Mouse (Mus musculus): ENCODE measurements around the gene Haus6. TPM values are rescaled to one million over a fixed set of nuclear protein-coding genes. Genes with fewer than 3 reads are reported as not detected.
A peak's percentile ranks its signal among the peaks of the same experiment; 100 is the strongest.

Gene Haus6
- polyA plus RNA-seq, 1 experiment from 2014 or later: 14.3 TPM

GRCm38 (mm10) chr4:86555035-86555707 is 56.7 kb downstream of the Haus6 start:
- peak; percentile 53; the same call in 1 of the 2 replicates for ATAC-seq (ENCODE audit: insufficient read depth, low FRiP score)
- no peak overlapping the region for H3K27ac ChIP-seq (ENCODE audit: low read length)
- H3K4me1 ChIP-seq (ENCODE audit: control insufficient read depth, insufficient read depth, low read length): no peaks in the 10 kb centered on the region
- H3K4me2 ChIP-seq (ENCODE audit: low read depth, low read length): no peak overlapping the region
- H3K9me3 ChIP-seq (replicated peaks; ENCODE audit: control insufficient read depth, low read length): no peaks in the 10 kb centered on the region
- H3K36me3 ChIP-seq (ENCODE audit: control insufficient read depth, insufficient read depth, low read length): no peaks in the 10 kb centered on the region
- 23% methylated on average over 6 of the region's 6 CpGs for WGBS
- no peaks in the 10 kb centered on the region for H3K27me3 ChIP-seq (ENCODE audit: control insufficient read depth, insufficient read depth, low read length)
- no peak overlapping the region for H3K4me3 ChIP-seq (replicated peaks; ENCODE audit: low read length)
- no peak overlapping the region for H3K9ac ChIP-seq (ENCODE audit: low read length)

- no peak overlapping the region for H3K4me2 ChIP-seq (ENCODE audit: low read depth, low read length)
- WGBS: 75% methylated on average over 9 of the region's 9 CpGs
- no peaks in the 10 kb centered on the region for H3K27me3 ChIP-seq (ENCODE audit: control insufficient read depth, insufficient read depth, low read length)
- no peak for ATAC-seq (ENCODE audit: insufficient read depth, low FRiP score)
- no peaks in the 10 kb centered on the region for H3K36me3 ChIP-seq (ENCODE audit: control insufficient read depth, insufficient read depth, low read length)
- H3K9ac ChIP-seq (ENCODE audit: low read length): no peak overlapping the region
- no peak overlapping the region for H3K27ac ChIP-seq (ENCODE audit: low read length)
- no peak overlapping the region for H3K4me3 ChIP-seq (replicated peaks; ENCODE audit: low read length)
- no peaks in the 10 kb centered on the region for H3K9me3 ChIP-seq (replicated peaks; ENCODE audit: control insufficient read depth, low read length)
- H3K4me1 ChIP-seq (ENCODE audit: control insufficient read depth, insufficient read depth, low read length): no peaks in the 10 kb centered on the region
Measured at GRCm38 (mm10) chr4:86548332-86548731, 63.5 kb downstream of the Haus6 start.

- ATAC-seq (ENCODE audit: insufficient read depth, low FRiP score): no peak
- 49% methylated on average over 5 of the region's 5 CpGs for WGBS
- H3K9me3 ChIP-seq (replicated peaks; ENCODE audit: control insufficient read depth, low read length): no peaks in the 10 kb centered on the region
- no peak overlapping the region for H3K9ac ChIP-seq (ENCODE audit: low read length)
- no peak overlapping the region for H3K4me3 ChIP-seq (replicated peaks; ENCODE audit: low read length)
- H3K4me2 ChIP-seq (ENCODE audit: low read depth, low read length): no peak overlapping the region
- H3K36me3 ChIP-seq (ENCODE audit: control insufficient read depth, insufficient read depth, low read length): no peaks in the 10 kb centered on the region
- H3K27me3 ChIP-seq (ENCODE audit: control insufficient read depth, insufficient read depth, low read length): no peaks in the 10 kb centered on the region
- no peaks in the 10 kb centered on the region for H3K4me1 ChIP-seq (ENCODE audit: control insufficient read depth, insufficient read depth, low read length)
- no peak overlapping the region for H3K27ac ChIP-seq (ENCODE audit: low read length)
Measured at GRCm38 (mm10) chr4:86545615-86546014, 66.2 kb downstream of the Haus6 start.

GRCm38 (mm10) chr4:86543999-86544398 is 67.9 kb downstream of the Haus6 start:
- no peak for ATAC-seq (ENCODE audit: insufficient read depth, low FRiP score)
- Histone ChIP-seq H3K27me3 (ENCODE audit: control insufficient read depth, insufficient read depth, low read length) (no peaks in the 10 kb centered on the region), H3K27ac (ENCODE audit: low read length) (no peak overlapping the region), H3K4me2 (ENCODE audit: low read depth, low read length) (no peak overlapping the region), H3K9me3 (replicated peaks; ENCODE audit: control insufficient read depth, low read length) (no peaks in the 10 kb centered on the region), H3K36me3 (ENCODE audit: control insufficient read depth, insufficient read depth, low read length) (no peaks in the 10 kb centered on the region), H3K9ac (ENCODE audit: low read length) (no peak overlapping the region), H3K4me3 (replicated peaks; ENCODE audit: low read length) (no peak overlapping the region), H3K4me1 (ENCODE audit: control insufficient read depth, insufficient read depth, low read length) (no peaks in the 10 kb centered on the region)
- whole genome bisulfite sequencing: 87% methylated on average over 3 of the region's 3 CpGs

GRCm38 (mm10) chr4:86541573-86541972 is 70.3 kb downstream of the Haus6 start:
- Histone ChIP-seq H3K4me1 (ENCODE audit: control insufficient read depth, insufficient read depth, low read length) (no peaks in the 10 kb centered on the region), H3K4me3 (replicated peaks; ENCODE audit: low read length) (no peak overlapping the region), H3K27ac (ENCODE audit: low read length) (no peak overlapping the region), H3K36me3 (ENCODE audit: control insufficient read depth, insufficient read depth, low read length) (no peaks in the 10 kb centered on the region), H3K9me3 (replicated peaks; ENCODE audit: control insufficient read depth, low read length) (no peaks in the 10 kb centered on the region), H3K4me2 (ENCODE audit: low read depth, low read length) (no peak overlapping the region), H3K9ac (ENCODE audit: low read length) (no peak overlapping the region), H3K27me3 (ENCODE audit: control insufficient read depth, insufficient read depth, low read length) (no peaks in the 10 kb centered on the region)
- 89% methylated on average over 1 of the region's 1 CpGs for WGBS
- ATAC-seq (ENCODE audit: insufficient read depth, low FRiP score): no peak

GRCm38 (mm10) chr4:86538936-86539335 is 72.9 kb downstream of the Haus6 start:
- Histone ChIP-seq H3K4me2 (ENCODE audit: low read depth, low read length) (no peak overlapping the region), H3K27ac (ENCODE audit: low read length) (no peak overlapping the region), H3K9ac (ENCODE audit: low read length) (no peak overlapping the region), H3K4me3 (replicated peaks; ENCODE audit: low read length) (no peak overlapping the region), H3K27me3 (ENCODE audit: control insufficient read depth, insufficient read depth, low read length) (no peaks in the 10 kb centered on the region), H3K4me1 (ENCODE audit: control insufficient read depth, insufficient read depth, low read length) (no peaks in the 10 kb centered on the region), H3K9me3 (replicated peaks; ENCODE audit: control insufficient read depth, low read length) (no peaks in the 10 kb centered on the region), H3K36me3 (ENCODE audit: control insufficient read depth, insufficient read depth, low read length) (no peaks in the 10 kb centered on the region)
- WGBS: 88% methylated on average over 5 of the region's 5 CpGs
- no peak for ATAC-seq (ENCODE audit: insufficient read depth, low FRiP score)

- Histone ChIP-seq H3K27me3 (ENCODE audit: control insufficient read depth, insufficient read depth, low read length) (no peaks in the 10 kb centered on the region), H3K36me3 (ENCODE audit: control insufficient read depth, insufficient read depth, low read length) (no peaks in the 10 kb centered on the region), H3K4me2 (ENCODE audit: low read depth, low read length) (no peak overlapping the region), H3K4me1 (ENCODE audit: control insufficient read depth, insufficient read depth, low read length) (no peaks in the 10 kb centered on the region), H3K4me3 (replicated peaks; ENCODE audit: low read length) (no peak overlapping the region), H3K27ac (ENCODE audit: low read length) (no peak overlapping the region), H3K9me3 (replicated peaks; ENCODE audit: control insufficient read depth, low read length) (no peaks in the 10 kb centered on the region), H3K9ac (ENCODE audit: low read length) (no peak overlapping the region)
- no peak for ATAC-seq (ENCODE audit: insufficient read depth, low FRiP score)
- WGBS: 46% methylated on average over 4 of the region's 4 CpGs
Measured at GRCm38 (mm10) chr4:86537972-86538371, 73.9 kb downstream of the Haus6 start.

- 50% methylated on average over 5 of the region's 5 CpGs for WGBS
- no peaks in the 10 kb centered on the region for H3K9me3 ChIP-seq (replicated peaks; ENCODE audit: control insufficient read depth, low read length)
- no peak overlapping the region for H3K4me2 ChIP-seq (ENCODE audit: low read depth, low read length)
- H3K27me3 ChIP-seq (ENCODE audit: control insufficient read depth, insufficient read depth, low read length): no peaks in the 10 kb centered on the region
- no peaks in the 10 kb centered on the region for H3K36me3 ChIP-seq (ENCODE audit: control insufficient read depth, insufficient read depth, low read length)
- no peaks in the 10 kb centered on the region for H3K4me1 ChIP-seq (ENCODE audit: control insufficient read depth, insufficient read depth, low read length)
- H3K9ac ChIP-seq (ENCODE audit: low read length): no peak overlapping the region; the same call in 1 of the 2 replicates
- H3K4me3 ChIP-seq (replicated peaks; ENCODE audit: low read length): no peak overlapping the region
- 0 out of 2 replicates have a peak overlapping the region, but pooled peaks have one; percentile 10 for H3K27ac ChIP-seq (ENCODE audit: low read length)
- ATAC-seq (ENCODE audit: insufficient read depth, low FRiP score): no peak
Measured at GRCm38 (mm10) chr4:86534091-86534481, 77.8 kb downstream of the Haus6 start.

- H3K27ac ChIP-seq (ENCODE audit: low read length): 0 out of 2 replicates have a peak overlapping the region, but pooled peaks have one; percentile 10
- H3K9me3 ChIP-seq (replicated peaks; ENCODE audit: control insufficient read depth, low read length): no peaks in the 10 kb centered on the region
- WGBS: 61% methylated on average over 8 of the region's 8 CpGs
- no peaks in the 10 kb centered on the region for H3K4me1 ChIP-seq (ENCODE audit: control insufficient read depth, insufficient read depth, low read length)
- no peak overlapping the region for H3K4me3 ChIP-seq (replicated peaks; ENCODE audit: low read length)
- H3K4me2 ChIP-seq (ENCODE audit: low read depth, low read length): no peak overlapping the region
- H3K36me3 ChIP-seq (ENCODE audit: control insufficient read depth, insufficient read depth, low read length): no peaks in the 10 kb centered on the region
- no peaks in the 10 kb centered on the region for H3K27me3 ChIP-seq (ENCODE audit: control insufficient read depth, insufficient read depth, low read length)
- H3K9ac ChIP-seq (ENCODE audit: low read length): no peak overlapping the region
- ATAC-seq (ENCODE audit: insufficient read depth, low FRiP score): no peak
Measured at GRCm38 (mm10) chr4:86533406-86534090, 78.3 kb downstream of the Haus6 start.
